Mouse (Mus musculus): ENCODE data around the gene Enah.

Enah gene

DNA sequence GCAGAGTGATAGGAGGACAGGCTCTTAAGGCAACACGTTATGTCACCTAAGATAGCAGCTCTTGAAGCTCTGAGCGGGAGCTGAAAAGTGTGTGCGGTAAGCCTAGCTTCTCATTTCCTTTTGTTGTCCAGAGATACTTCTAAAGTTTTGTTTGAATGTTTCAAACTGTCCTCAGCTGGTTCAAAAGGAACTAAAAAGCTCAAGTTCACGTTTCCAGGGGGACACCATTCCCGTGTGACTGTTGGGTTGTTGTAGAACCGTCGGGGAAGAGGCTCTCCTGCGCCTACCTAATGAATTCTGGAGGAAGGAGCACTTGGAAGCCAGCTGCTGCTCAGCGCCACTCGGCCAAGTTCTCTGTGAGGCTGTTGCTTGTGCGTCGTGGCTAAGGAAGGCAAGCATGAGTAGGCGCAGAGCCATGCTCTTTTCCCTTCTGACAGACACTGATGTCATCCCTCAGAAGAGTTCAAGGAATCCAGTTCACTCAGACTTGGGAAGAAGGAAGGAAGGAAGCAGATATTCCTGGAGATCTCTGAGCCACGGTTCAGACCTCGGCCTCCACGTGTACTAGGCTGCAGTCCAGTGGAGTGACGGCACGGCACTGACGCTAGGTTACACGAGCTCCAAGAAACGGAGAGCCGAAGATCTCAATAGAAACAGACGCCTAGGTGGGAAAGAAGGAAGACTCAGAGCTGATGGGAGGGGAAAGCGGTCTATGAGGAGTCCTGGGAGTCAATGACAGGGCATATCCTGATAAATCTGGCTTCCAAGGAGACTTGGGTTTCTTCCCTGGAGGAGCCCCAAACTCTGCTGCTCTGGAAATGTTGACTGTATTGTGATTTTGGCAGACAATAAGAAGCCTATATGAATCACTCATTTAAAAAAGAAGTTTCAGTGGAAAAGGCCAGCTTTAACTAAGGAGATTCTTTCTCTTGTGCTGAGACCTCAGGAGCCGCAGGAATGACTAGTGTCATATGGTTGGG lies 8.7 kb upstream of the Enah start:
- DNase-seq (ENCODE audit: low spot score): no peak

DNA sequence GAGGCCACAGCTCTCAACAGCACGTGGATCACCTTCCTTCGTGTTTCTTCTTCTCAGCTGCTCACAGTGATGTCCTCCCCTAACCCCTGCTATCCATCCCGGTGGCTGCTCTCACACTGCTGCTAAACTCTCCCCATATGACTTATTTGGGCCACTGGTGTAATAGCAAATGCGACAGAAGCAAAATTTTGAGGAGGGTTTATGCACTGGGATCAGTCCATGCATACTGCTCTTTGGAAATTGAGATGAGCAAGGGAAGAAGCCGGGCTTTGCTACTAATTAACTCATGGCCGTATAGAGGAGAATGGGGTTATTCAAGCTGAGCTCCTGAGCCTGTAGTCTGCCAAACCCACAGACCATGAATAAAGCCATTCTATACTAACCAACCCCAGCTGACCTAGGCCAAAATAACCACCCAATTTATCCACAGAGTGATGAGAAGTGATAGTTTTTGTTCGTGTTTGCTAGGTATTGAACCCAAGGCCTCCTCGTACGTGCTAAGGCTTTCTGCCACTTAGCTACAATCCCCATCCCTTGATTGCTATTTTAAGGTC lies 7.7 kb upstream of the Enah start:
- DNase-seq (ENCODE audit: low spot score): no peak

DNA sequence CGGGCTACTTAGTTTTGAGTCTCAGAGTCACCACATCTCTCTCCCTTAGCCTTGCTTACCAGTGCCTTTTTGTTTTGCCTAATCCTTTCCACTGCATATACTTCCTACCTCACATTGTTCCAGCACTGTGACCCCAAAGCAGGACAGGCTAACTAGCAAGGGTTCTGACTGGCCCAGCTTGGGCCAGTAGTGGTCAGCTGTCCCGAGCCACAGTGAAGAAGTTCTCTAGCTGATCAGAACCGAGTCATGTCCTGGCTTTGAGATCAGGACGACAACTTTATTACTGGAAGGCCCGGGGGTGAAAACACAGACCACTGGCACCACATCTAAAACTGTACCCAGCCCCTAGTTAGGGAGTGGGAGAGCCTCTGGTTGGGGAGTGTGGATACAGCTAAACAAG lies 7.0 kb upstream of the Enah start:
- no peak for DNase-seq (ENCODE audit: low spot score)

DNA sequence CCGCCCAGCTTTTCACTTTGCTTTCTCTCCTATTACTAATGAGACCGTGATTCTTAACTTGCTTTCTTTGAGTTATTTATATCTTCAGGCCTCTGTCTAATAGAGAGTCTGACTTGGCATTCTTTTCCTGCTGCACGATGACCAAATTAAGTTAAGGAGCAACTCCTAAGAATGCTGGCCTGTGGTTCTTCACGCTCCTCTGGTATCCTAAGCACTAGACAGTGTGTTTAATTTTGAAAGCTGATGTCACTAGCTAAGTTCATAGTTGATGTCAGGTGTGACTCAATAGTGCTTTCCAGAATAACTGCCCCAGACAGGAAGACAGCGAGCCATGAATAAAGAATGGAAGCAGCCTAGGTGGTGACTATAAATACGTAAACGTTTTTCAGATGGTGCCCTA lies 6.3 kb upstream of the Enah start:
- DNase-seq (ENCODE audit: low spot score): no peak

DNA sequence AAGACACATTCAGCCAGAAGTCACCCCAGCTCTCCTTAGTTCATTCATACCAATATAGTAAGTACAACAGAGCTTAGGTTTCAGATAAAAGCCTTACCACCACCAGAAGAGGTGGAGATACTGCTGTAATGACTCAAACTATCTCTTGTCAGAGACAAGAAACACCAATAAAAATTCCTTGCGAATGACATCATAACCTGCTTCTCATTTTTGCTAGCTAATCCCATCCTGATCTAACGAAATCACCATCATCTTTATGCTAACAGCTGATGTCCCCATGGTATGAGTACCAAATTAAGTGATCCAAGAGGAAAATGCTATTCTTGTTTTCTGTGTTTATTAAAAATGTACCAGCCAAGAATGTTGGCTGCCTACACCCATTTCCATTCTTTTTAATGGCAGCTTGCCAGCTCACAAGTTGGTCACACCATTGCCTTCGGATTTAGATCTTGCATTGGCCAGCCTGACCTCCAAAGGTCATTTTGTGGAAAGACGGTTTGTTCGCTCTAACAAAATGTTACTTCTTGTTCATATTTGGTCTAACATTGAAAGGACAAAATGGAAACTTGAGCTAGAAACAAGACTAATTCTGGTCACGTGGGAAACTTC lies 2.0 kb upstream of the Enah start:
- DNase-seq (ENCODE audit: low spot score): no peak

DNA sequence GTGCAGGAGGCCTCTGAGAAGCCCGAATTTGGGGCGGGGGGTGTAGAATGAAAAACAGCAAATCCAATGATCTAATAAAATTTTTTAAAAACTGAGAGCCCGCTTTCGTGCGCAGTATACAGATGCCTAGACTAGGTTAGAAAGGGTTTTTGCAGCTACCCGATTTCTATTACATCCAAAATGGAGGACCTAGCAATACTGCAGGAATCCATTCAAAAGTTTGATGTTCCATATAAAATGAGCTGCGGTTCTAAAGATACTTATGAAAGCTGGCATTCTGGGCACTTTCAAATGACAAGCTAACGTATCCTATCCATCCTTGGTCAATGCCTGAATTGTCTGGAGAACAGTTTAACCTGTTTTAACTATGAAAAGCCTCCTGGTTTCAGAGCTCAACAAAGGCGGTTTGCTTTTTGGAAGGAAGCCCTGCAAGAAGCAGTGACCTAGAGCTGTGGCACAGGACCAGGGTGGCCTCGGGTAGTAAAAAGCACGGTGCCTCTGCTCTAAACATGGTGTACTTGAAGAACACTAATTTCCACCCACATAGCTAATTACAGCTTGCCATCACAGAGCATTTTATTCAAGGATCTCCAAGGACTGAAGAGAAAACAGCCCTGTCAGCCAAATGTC lies 1.2 kb upstream of the Enah start:
- peak; percentile 40 for DNase-seq (ENCODE audit: low spot score)

DNA sequence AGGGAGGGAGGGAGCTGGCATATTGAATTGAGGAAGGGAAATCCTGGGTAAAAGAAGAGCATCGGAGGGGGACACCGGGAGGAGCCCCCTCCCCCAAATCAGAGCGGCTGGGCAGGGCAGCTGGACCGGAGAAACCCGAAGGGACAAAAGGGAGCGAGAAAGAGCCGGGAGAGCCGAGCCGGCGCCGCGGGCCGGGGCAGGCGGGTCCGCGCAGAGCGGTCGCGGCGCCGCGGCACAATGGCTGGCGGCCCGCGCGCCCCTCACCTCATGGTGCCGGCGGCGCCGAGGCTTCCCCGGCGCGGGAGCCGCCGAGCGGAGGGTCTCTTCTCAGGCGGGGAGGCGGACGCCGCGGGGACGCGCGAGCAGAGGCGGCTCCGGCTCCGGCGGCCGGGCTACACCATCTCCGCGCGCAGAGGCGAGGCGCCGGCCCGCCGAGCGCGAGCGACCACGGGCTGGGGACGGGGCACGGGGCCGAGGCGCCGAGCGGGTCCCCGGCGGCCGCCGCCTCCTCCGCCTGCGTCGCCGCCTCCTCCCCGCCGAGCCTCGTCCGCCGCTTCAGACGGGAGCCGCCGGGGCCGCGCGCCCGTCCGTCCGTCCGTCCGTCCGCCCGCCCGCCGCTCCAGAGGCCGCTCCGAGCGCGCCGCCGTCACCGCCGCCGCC lies 394 bp downstream of the Enah start:
- no peak for DNase-seq (ENCODE audit: low spot score)

DNA sequence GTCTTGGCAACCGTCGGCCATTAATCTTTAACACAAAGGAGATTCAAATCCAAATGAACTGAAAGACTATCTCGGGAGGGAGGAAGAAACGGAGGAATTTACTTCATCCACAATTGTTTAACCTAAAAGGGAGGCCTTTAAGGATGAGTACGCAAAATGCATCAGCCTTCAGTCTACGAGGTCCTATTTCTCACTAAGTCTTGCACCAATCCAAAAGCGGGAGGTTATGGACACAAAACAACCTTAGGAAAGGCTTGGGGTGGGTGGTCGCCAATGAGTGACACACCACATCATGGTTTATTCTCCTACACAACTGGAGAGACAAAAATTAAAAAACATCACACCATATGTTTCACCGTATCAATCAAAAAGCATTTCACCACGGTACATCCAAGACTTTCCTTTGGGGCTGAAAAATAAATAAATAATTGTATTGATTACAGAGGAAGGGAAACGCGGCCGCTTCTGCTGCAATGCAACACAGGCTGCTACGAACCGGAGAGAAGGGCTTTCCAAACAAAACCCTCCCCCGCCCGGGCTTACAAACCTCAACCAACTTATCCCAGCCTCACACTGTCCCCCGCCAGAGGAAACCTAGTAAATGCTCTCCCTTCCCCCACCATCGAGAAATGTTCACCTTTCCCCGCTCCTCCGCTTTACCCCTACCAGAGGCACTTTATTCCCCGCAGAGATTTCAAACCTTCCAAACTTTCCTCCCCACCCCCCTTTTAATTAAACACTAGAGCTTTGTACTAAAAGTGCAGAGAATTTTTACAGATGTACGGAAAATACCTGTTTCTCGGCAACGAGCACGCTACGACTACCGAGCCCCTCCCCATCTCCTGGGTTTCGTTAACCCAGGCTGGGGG lies 1.2 kb downstream of the Enah start:
- peak; percentile 84 for DNase-seq (ENCODE audit: low spot score)

DNA sequence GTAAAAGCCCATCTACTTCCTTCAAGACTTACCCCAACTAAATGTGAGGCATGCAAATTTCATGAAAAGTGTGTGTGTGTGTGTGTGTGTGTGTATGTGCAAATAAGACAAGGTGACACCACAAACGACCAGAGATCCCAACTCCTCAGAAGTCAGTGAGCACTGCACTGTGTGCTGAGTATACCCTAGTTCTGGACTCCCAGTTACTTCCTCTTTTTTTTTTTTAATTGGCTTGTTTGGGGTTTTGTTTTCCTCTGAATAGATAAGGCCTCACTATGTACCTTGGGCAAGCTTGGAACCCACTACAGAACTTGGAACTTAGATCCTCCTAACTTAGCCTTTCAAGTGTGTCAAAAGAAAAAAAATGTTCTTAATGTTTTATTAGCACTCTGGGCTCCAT lies 14.0 kb downstream of the Enah start:
- no peak for DNase-seq (ENCODE audit: low spot score)

DNA sequence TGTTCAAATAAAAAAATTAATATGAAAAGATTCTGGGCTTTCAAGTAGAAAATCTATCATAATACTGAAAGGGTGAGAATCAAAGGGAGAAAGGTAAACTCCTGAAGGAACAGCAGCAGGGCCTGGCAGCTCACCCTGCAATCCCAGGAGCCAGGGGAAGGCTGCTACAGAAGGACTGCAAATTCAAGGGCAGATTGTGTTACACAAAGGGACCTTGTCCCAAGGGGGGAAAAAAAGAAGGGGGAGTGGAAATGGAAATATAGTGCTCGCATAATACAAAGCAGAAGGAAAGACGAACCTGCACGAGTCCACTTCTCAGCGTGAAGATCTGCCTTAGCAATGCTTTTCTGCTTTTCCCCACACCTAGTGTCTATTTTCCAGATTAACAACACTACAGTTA lies 21.1 kb downstream of the Enah start:
- DNase-seq (ENCODE audit: low spot score): peak; percentile 37

DNA sequence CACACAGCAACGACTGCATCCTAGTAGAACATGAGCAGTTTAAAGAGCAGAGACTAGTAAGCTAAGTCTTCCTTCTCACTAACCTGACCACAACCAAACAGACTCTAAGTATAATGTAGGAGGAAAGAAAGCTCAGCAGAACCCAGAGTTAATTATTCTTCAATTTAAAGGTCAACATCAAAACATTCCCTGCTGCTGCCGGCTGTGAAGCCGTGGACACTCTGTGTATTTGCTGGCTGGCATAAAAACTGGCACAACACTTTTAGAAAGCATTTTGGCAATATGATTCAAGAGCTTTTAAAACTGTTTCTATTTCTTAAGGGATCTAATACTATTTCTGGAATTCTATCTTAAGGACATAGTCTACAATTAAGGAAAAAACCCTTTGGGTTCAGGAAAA lies 22.0 kb downstream of the Enah start:
- no peak for DNase-seq (ENCODE audit: low spot score)

DNA sequence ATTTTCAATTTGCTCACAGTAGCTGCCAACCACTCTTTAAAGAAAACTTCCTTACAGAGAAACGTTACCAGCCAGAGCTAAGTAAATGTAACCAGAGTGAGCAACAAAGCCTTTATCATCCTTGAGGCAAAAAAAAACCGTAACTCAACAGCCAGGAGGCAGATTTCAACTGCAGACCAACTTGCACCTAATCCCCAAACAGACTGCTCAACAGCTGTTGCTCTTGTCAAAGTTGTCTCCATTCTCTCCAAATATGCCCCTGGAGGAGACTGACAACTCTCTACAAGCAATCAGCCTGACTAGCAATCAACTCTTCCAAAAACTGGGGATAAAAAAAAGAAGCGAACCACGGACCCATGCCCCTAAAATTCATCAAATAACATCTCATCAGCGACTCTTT lies 26.2 kb downstream of the Enah start:
- DNase-seq (ENCODE audit: low spot score): no peak

DNA sequence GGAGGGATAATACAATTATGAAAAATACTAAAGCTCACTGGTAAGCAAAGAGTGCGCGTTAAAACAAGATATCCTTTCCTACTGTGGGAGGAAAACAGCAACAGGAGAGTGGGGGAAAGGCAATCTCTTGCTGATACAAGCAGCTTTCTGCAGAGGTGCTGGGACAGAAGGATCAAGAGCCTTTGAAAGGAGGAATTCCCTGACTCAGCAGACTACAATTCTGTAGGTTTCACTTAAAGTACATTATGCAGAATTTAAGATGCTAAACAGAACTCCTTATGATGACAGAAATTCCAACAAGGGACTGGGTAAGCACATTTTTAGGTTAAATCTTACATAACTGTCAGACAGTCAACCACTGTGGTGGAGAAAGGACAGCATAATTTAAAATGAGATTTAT lies 31.4 kb downstream of the Enah start:
- DNase-seq (ENCODE audit: low spot score): no peak

DNA sequence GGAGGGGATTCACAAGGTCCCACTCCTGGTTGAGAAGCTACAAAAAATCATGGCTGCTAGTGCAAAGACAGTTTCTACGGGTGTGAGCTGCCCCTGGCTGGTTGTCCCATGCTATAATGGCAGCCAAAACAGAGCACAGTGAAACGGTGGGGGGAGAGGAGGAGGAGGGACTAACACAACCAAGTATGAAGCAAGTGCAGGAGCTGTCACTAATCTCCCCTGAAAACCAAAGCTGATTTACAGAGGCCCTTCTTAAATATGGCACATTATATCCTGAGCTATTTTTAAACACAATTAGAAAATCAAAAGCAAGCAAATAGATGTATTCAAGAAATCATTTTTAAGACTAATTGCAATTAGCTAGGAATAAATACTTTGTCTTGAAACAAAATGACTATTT lies 32.6 kb downstream of the Enah start:
- no peak for DNase-seq (ENCODE audit: low spot score)

DNA sequence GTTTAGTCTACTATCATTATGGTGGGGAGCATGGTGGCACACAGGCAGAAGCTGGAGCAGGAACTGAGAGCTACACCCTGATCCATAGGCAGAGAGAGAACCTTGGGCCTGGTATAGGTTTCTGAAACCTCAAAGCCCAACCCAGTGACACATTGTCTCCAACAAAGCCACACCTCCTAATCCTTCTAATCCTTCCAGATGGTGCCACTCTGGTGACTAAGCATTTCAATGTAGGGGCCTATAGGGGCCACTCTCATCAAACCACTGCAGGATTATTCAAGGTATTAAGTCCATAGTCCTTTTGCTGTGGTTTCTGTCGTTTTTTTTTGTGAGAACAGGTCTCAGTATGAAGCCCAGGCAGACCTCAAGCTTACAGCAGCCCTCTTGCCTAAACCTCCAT lies 33.9 kb downstream of the Enah start:
- DNase-seq (ENCODE audit: low spot score): no peak

DNA sequence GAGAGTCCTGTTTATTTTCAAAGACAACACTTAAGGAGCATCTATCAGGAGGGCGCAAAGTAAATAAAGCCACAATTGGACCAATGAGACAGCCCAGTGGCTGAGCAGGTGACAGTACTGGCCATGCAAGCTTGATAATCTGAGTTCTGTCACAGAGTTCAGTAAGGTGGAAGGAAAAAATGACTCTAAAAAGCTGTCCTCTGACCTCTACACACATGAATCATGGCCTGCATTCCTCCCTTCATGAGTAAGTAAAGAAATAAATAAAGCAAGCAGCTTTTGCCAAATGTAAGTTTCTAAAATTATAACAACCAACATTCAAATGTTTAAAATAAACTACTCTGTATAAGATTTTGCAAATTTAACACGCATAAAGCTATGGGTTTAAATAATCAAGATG lies 35.0 kb downstream of the Enah start:
- no peak for DNase-seq (ENCODE audit: low spot score)

DNA sequence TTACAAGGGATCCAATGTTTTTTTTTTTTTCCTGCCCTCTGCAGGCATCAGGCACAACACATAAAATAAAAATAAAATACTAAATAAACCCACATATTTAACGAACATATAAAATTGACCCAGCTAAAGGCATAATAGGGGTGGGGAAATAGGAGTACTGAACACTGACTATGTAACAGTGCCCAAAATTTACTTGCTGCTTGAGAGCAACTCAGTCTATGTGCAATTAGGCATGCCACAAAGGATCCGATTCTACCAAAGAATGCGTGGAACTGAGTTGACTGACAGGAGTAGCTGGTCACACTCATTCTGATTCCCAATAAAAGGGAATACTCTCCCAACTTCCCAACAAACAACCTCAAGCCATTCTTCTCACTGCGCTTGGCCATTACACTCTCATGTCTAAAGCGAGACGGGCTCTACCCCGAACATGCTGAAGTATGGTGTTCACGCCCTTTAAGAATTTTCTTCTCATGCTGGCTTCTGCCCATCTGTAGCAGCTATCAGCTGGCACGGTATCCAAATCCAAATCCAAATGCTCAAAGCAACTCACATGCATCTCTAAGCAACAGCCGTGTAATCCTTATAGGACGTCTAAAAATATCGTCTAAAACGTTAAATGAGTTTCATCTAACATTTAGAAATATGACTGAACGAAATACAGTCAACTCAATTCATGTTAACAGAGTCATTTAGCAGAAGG lies 39.6 kb downstream of the Enah start:
- no peak for DNase-seq (ENCODE audit: low spot score)

DNA sequence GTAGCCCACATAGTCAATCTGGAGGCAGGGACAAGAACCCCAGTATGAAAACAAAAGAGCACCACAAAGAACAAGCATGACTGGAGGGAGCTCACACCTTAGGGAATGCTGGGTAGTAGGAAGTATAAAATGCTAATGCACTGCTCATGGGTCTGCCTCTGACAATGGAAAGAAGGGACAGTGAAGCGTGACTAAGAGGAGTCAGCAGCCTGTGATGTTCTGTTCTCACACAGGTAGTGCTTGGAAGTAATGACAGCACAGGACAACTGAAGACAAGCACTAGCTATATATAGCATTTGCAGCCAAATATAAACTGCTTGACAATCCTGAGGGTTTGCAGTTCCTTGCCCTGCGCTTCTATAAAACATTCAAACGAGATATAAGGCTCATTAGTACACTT lies 44.3 kb downstream of the Enah start:
- DNase-seq (ENCODE audit: low spot score): no peak

DNA sequence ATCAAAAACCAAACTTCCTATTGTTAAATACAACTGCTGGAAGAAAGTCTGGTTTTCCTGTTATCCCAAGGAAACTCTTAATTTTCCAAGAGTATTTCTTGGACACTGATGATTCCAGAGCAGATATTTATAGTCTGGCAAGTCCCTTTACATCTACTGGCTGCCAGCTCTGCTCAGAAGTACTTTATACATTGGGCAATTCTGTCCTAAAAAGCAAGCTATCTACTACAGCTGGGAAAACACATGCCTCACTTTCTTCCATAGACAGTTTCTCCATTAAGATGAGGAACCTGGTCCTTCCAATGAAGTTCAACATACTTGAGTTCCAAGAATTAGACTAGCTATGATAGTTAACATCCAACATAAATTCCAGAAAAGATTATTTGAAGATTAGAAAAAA lies 44.9 kb downstream of the Enah start:
- DNase-seq (ENCODE audit: low spot score): no peak

DNA sequence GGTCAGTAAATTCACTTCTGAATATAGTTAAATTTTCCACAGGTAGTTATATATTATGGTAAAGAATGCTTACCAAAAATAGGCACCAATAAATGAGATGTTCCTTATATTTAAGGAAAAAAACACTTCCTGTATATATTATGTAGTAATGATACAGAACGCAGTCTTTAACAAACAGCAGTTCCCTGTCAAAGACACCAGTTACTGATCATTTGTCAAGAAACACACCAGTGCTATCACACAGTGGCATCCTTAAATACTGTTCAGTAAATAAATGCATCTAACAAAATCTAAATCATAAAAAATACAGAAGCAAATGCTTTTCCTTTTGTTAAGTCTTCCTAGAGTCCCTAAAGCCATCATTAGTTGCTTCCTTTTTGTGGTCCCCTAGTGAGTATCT lies 54.5 kb downstream of the Enah start:
- no peak for DNase-seq (ENCODE audit: low spot score)

DNA sequence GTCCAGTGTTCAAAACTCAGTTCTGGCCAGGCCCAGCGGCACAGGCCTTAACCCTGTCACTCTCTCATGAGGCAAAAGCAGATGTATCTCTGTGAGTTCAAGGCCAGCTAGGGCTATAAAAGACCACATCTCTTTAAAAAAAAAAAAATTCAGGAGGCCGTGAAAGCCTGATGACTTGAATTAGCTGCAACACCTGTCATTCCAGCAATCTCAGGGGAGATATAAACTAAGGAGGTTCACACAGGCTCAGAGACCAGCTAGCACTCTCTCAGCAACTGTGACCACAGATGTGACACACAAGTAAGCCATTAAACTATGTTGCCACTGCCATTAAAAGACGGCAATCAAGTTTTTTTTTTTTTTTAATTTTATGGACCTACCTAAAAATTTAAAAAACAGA lies 56.0 kb downstream of the Enah start:
- no peak for DNase-seq (ENCODE audit: low spot score)
